Mouse (Mus musculus) frontal cortex, postnatal 14 days (tissue): ENCODE data around the gene D630045J12Rik.

Experiments
- DNase-seq, 2 experiments: peaks; one replicate each; pipeline ENCODE4 v3.0.0; 2022; ENCODE audit warnings: low spot score in 2 of 2

D630045J12Rik gene

GRCm38 (mm10) chr6:38192952-38193351 lies 60.9 kb downstream of the D630045J12Rik start:
- no peak for DNase-seq

GRCm38 (mm10) chr6:38186312-38186950 lies 67.4 kb downstream of the D630045J12Rik start:
- no peak for DNase-seq

DNA sequence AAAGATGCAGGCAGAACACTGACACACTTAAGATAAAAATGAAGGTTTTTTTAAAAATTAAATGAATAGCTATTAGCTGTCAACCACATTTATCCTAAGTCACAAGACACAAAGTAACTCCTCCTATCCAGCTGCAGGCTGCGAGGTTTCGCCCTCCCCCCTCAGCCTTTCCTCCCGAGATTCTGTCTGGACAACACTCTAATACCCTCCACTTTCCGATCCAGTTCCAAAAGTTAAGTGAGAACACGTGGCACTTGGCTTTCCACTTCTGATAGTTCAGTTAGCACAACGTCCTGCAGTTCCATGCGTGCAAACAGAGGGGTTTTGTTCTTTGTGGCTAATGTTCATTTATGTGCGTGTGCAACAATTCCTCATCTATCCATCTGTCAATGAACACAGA lies 69.0 kb downstream of the D630045J12Rik start:
- no peak for DNase-seq

- no peak for DNase-seq
These were observed 72.0 kb downstream of the D630045J12Rik start for GRCm38 (mm10) chr6:38181756-38182318.

DNA sequence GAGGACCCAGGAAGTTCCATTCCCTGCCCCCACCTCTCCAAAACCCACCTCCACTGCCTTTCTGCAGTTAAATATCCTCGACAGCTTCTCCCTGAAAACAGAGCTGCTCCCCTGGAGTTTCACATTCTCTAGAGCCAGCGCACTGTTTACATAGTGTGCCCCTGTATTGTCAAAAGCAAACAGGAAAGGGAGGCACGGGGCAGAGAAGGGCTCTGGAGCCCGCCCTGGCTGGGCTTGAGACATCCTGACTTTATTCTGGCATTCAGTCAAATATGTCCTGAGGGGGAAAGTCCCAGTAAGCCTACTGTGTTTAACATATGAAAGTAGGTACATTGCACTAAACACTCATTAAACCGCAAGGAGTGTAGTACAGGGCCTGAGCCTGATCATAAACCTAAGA lies 73.1 kb downstream of the D630045J12Rik start:
- no peak for DNase-seq

DNA sequence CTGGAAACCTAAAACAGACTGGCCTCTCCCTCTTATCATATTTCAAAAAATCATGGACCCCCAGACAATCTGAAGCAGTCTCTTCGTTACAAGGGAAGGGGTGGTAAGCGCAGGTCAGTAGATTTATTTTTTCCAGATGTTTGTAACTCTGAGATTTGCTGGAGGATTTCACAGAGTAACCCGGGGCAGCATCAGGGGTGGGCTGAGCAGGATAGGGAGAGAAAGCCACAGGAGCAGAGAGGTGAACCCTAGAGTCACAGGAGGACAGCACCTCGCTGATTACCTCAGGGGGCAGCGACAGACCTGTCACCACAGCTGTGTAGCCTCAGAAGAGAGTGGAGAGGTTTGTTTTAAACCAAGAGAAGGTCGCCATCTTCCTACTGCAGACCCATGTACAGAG lies 88.4 kb downstream of the D630045J12Rik start:
- DNase-seq: no peak

GRCm38 (mm10) chr6:38164705-38165104 lies 89.1 kb downstream of the D630045J12Rik start:
- DNase-seq: no peak

GRCm38 (mm10) chr6:38162825-38163504 lies 90.8 kb downstream of the D630045J12Rik start:
- DNase-seq: no peak

GRCm38 (mm10) chr6:38160556-38160955 lies 93.3 kb downstream of the D630045J12Rik start:
- no peak for DNase-seq

DNA sequence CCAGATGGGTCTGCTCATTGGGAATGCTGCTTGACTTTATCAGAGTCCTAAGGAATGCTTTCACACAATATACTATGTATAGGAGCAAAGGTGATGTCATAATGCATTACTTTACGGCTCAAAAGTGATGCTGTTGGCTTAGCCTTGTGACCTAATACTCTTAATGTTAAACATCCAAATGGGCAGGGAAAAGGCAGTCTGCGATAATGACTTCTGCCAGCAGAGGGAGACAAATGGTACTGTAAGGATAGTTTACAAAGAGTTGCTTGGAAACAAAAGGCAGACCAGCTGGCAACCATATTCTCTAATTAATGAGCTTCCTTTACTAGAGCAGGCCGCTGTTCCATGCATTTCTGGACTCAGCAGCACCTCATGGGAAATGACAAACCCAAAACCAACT lies 93.7 kb downstream of the D630045J12Rik start:
- peak; percentile 40 to 83 for DNase-seq

DNA sequence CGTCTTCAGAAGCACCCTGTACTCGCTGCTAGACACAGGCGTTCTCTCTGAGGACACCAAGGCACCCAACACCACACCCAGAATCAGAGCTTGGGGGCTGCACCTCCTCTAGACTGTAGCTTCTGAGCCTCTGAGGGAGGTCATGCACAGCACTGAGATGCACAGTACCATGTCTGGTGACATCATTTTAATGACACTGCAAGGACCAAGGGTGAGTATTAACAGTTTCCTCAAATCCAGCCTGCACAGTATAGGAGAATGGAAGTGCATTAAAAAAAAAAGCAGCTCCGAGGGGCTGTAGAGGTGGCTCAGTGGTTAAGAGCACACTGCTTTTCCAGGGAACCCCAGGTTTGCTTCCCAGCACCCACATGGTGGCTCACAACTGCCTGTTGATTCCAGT lies 94.2 kb downstream of the D630045J12Rik start:
- no peak for DNase-seq

- no peak for DNase-seq
These were observed 95.9 kb downstream of the D630045J12Rik start for GRCm38 (mm10) chr6:38157925-38158324.

- no peak for DNase-seq
These were observed 97.6 kb downstream of the D630045J12Rik start for GRCm38 (mm10) chr6:38156204-38156603.

DNA sequence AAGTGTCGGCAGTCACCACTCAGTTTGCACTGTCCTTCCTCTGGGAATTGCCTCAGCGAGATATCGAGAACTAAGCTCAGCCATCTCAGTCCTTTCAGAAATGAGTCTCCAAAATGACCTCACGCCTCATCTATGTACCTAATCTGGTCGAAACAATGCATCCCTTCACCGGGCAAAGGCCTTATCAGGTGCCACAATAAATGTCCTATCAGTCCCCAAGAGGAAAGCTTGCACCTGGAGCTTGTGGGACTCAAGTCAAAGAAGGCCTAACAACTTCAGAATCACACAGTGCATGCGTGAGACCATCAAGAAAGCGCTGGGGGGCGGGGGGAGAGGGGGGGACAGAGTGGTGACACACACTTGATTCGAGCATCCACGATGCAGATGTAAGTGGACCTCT lies 101.5 kb downstream of the D630045J12Rik start:
- no peak for DNase-seq

GRCm38 (mm10) chr6:38149483-38149882 lies 104.3 kb downstream of the D630045J12Rik start:
- no peak for DNase-seq

GRCm38 (mm10) chr6:38148626-38149025 lies 105.2 kb downstream of the D630045J12Rik start:
- no peak for DNase-seq

- no peak for DNase-seq
These were observed 106.5 kb downstream of the D630045J12Rik start for GRCm38 (mm10) chr6:38147301-38147700.

DNA sequence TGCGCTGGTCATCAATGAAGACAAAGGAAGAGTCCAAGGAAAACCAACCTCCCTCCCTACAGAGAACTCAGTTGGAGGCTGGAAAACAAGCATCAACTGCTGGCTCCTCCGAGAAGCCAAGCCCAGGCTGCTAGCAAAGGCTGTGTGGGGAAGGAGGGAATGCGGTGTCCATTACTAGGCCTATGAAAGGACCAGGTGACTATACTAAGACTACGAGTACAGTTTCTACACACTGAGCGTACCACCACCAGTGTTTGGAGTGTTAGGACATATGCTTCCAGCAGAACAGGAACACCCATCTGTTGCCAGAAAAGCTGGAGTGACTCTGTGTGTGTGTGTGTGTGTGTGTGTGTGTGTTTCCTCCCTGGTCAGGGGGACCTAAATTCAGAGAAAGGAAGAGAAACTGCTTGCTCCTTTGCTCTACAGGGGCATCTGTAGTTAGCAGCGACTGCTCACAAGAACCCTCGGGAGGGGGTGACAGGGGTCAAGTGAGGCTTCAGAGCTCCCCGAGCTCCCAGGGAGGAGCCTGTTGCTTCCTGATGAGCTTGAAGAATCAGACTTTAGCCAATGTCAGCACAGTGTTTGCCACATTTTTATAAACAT lies 108.2 kb downstream of the D630045J12Rik start:
- peak in 1 of 2 experiments; percentile 37 for DNase-seq

GRCm38 (mm10) chr6:38144161-38144998 lies 109.4 kb downstream of the D630045J12Rik start:
- DNase-seq: no peak

GRCm38 (mm10) chr6:38140402-38140801 lies 113.4 kb downstream of the D630045J12Rik start:
- no peak for DNase-seq

DNA sequence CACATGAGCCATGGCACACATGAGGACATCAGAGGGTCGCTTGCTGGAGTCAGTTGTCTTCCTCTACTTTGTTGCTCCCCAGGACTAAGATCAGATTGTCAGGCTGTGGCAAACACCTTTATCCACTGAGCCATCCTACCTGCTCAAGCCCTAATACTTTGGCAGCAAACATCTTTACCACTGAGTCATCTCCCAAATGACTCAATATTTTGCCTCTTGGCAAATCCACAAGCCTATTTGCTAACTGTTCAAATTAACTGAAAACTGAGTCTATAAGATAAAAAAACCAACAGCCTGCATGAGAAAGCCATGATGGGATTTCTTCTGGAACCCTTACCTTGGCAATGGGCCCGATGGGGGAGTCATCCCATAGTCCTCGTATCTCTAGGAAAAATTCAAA lies 114.7 kb downstream of the D630045J12Rik start:
- DNase-seq: no peak
